Mouse (Mus musculus) adrenal gland, adult 8-10 months (tissue): ENCODE measurements around the gene Ccdc85c. TPM values are rescaled to one million over a fixed set of nuclear protein-coding genes. Genes with fewer than 3 reads are reported as not detected.

ENCODE experiments used
- DNase-seq: peaks from one replicate; pipeline ENCODE4 v3.0.0; 2022
- total RNA-seq, 4 experiments: library from RNA; stranded (reverse); gene quantifications; 2 replicates each; pipeline ENCODE4 v1.2.4; 2022

Ccdc85c gene
- total RNA-seq, 4 experiments from 2014 or later: 24.6 to 36.3 (median 29.0) TPM

GRCm38 (mm10) chr12:108267653-108268052, 7.6 kb downstream of the Ccdc85c start:
- no peak for DNase-seq

GRCm38 (mm10) chr12:108265831-108266619, 9.2 kb downstream of the Ccdc85c start:
- DNase-seq: no peak

- no peak for DNase-seq
Observed at GRCm38 (mm10) chr12:108264918-108265317, 10.3 kb downstream of the Ccdc85c start.

- DNase-seq: no peak
Observed at GRCm38 (mm10) chr12:108260950-108261349, 14.3 kb downstream of the Ccdc85c start.

GRCm38 (mm10) chr12:108259322-108260049, 15.7 kb downstream of the Ccdc85c start:
- no peak for DNase-seq

GRCm38 (mm10) chr12:108256734-108257133, 18.5 kb downstream of the Ccdc85c start:
- no peak for DNase-seq

- DNase-seq: no peak
Observed at GRCm38 (mm10) chr12:108255960-108256359, 19.3 kb downstream of the Ccdc85c start.

- no peak for DNase-seq
Observed at GRCm38 (mm10) chr12:108255511-108255919, 19.7 kb downstream of the Ccdc85c start.

GRCm38 (mm10) chr12:108253042-108253441, 22.2 kb downstream of the Ccdc85c start:
- no peak for DNase-seq

- DNase-seq: peak; percentile 59
Observed at GRCm38 (mm10) chr12:108251825-108252542, 23.2 kb downstream of the Ccdc85c start.

- DNase-seq: no peak
Observed at GRCm38 (mm10) chr12:108251034-108251792, 24.0 kb downstream of the Ccdc85c start.

GRCm38 (mm10) chr12:108249522-108249921, 25.7 kb downstream of the Ccdc85c start:
- DNase-seq: peak; percentile 89

GRCm38 (mm10) chr12:108249019-108249418, 26.2 kb downstream of the Ccdc85c start:
- DNase-seq: peak; percentile 46

GRCm38 (mm10) chr12:108246759-108247500, 28.3 kb downstream of the Ccdc85c start:
- DNase-seq: no peak

GRCm38 (mm10) chr12:108245579-108245978, 29.6 kb downstream of the Ccdc85c start:
- DNase-seq: no peak

GRCm38 (mm10) chr12:108244778-108245177, 30.4 kb downstream of the Ccdc85c start:
- DNase-seq: peak; percentile 78

GRCm38 (mm10) chr12:108242243-108242745, 32.9 kb downstream of the Ccdc85c start:
- DNase-seq: no peak

- no peak for DNase-seq
Observed at GRCm38 (mm10) chr12:108241626-108242025, 33.6 kb downstream of the Ccdc85c start.

- no peak for DNase-seq
Observed at GRCm38 (mm10) chr12:108240953-108241588, 34.2 kb downstream of the Ccdc85c start.

GRCm38 (mm10) chr12:108240401-108240890, 34.8 kb downstream of the Ccdc85c start:
- DNase-seq: no peak

GRCm38 (mm10) chr12:108239441-108239840, 35.8 kb downstream of the Ccdc85c start:
- DNase-seq: peak; percentile 70
